ENCODE assay signal across 29 mouse cellular contexts in genomic region chr13:56316930-56317329, GRCm38 (mm10). TPM values are rescaled to one million over a fixed set of nuclear protein-coding genes. Genes with fewer than 3 reads are reported as not detected.
DNase-seq lines count a peak whose midpoint lies in the region; ATAC-seq and TF ChIP-seq lines count a peak whose summit lies in the region.
"Had no signal": no experiment of that assay in that cellular context is flagged by ENCODE, and none has a peak within 500 bp of the region (broad histone marks: within the 10 kb centered on the region; RNA-seq: fewer than 3 reads in every experiment).

No protein-coding gene starts in this region.

- H3K9me3 ChIP-seq in embryonic facial prominence, embryonic 13.5 days = no peaks in the 10 kb centered on the region
- no peaks in the 10 kb centered on the region for H3K9me3 ChIP-seq in embryonic facial prominence, embryonic 10.5 days
- H3K9me3 ChIP-seq: forebrain, embryonic 15.5 days; heart, embryonic 15.5 days; kidney, embryonic 15.5 days; limb, embryonic 15.5 days; liver, embryonic 13.5 days; midbrain, embryonic 13.5 days; stomach, embryonic 15.5 days had no signal

- no peak for DNase-seq in embryonic facial prominence, embryonic 10.5 days (ENCODE audit: low spot score)
- no peak for DNase-seq in left cerebral cortex, adult 2 months (ENCODE audit: extremely low spot score in 1 of 2, low spot score in 2 of 2)
- DNase-seq in left cerebral cortex, postnatal 10 days (ENCODE audit: extremely low spot score in 1 of 2, low spot score in 2 of 2) = no peak
- peak; percentile 40 to 45 for DNase-seq in right cerebral cortex, adult 2 months (ENCODE audit: low spot score in 2 of 2)
- no peak for DNase-seq in right cerebral cortex, postnatal 14 days
- DNase-seq: adrenal gland, adult 2 months; adrenal gland, postnatal 36 days; cerebellum, adult 8-10 months; cerebellum, postnatal 25 days; kidney, adult 18-20 months; kidney, postnatal 25 days; liver, embryonic 13.5 days; lung, adult 18-20 months; lung, postnatal 4 days; thymus, postnatal 14 days had no signal

- H3K4me3 ChIP-seq in embryonic facial prominence, embryonic 13.5 days = no peak overlapping the region
- H3K4me3 ChIP-seq in embryonic facial prominence, embryonic 10.5 days = no peak overlapping the region
- H3K4me3 ChIP-seq in left cerebral cortex, adult 2 months = no peak overlapping the region
- H3K4me3 ChIP-seq: forebrain, embryonic 15.5 days; heart, embryonic 15.5 days; kidney, embryonic 15.5 days; limb, embryonic 15.5 days; liver, embryonic 13.5 days; megakaryocyte, embryonic 14.5 days; midbrain, embryonic 13.5 days; stomach, embryonic 15.5 days had no signal

- H3K9ac ChIP-seq in embryonic facial prominence, embryonic 13.5 days = no peak overlapping the region
- H3K9ac ChIP-seq: forebrain, embryonic 15.5 days; heart, embryonic 15.5 days; kidney, embryonic 15.5 days; limb, embryonic 15.5 days; liver, embryonic 13.5 days; midbrain, embryonic 13.5 days; stomach, embryonic 15.5 days had no signal

- H3K27me3 ChIP-seq in embryonic facial prominence, embryonic 13.5 days = no peaks in the 10 kb centered on the region
- peaks cover 8% of the 10 kb centered on the region; the same call in 1 of the 2 replicates for H3K27me3 ChIP-seq in embryonic facial prominence, embryonic 10.5 days (replicated peaks; ENCODE audit: low read depth, poor library complexity, severe bottlenecking)
- H3K27me3 ChIP-seq: forebrain, embryonic 15.5 days; heart, embryonic 15.5 days; kidney, embryonic 15.5 days; limb, embryonic 15.5 days; liver, embryonic 13.5 days; stomach, embryonic 15.5 days had no signal

- H3K27ac ChIP-seq in embryonic facial prominence, embryonic 13.5 days = 0 out of 2 replicates have a peak overlapping the region, but pooled peaks have one; percentile 39
- no peak overlapping the region for H3K27ac ChIP-seq in embryonic facial prominence, embryonic 10.5 days (replicated peaks)
- 0 out of 2 replicates have a peak overlapping the region, but pooled peaks have one; percentile 26 for H3K27ac ChIP-seq in left cerebral cortex, adult 2 months
- H3K27ac ChIP-seq: forebrain, embryonic 15.5 days; heart, embryonic 15.5 days; kidney, embryonic 15.5 days; limb, embryonic 15.5 days; liver, embryonic 13.5 days; midbrain, embryonic 13.5 days; stomach, embryonic 15.5 days had no signal

- intact Hi-C loops in left cerebral cortex, adult 2 months (cut with DNase I) = loop anchor here (2.0 kb wide), 1 partner anchor 32 kb away; no protein-coding TSS in a partner anchor
- intact Hi-C loops in left cerebral cortex, postnatal 10 days (cut with DNase I) = no loop called here

- H3K4me2 ChIP-seq in embryonic facial prominence, embryonic 13.5 days = no peak overlapping the region
- H3K4me2 ChIP-seq: forebrain, embryonic 15.5 days; heart, embryonic 15.5 days; kidney, embryonic 15.5 days; limb, embryonic 15.5 days; liver, embryonic 13.5 days; midbrain, embryonic 13.5 days; stomach, embryonic 15.5 days had no signal

- peaks cover 28% of the 10 kb centered on the region for H3K4me1 ChIP-seq in embryonic facial prominence, embryonic 13.5 days
- peaks cover 22% of the 10 kb centered on the region for H3K4me1 ChIP-seq in embryonic facial prominence, embryonic 10.5 days
- H3K4me1 ChIP-seq: liver, embryonic 13.5 days; megakaryocyte, embryonic 14.5 days had no signal

- TF ChIP-seq CTCF in left cerebral cortex, adult 2 months (IDR thresholded peaks at IDR 0.05) = no peak

- ATAC-seq in embryonic facial prominence, embryonic 13.5 days (ENCODE audit: insufficient number of reproducible peaks, insufficient read depth, low FRiP score, low TSS enrichment, low read depth) = no peak
- ATAC-seq in granulocyte monocyte progenitor cell, adult 5-6 weeks (replicated peaks; ENCODE audit: poor library complexity, severe bottlenecking) = no peak
- ATAC-seq: activated CD4-positive, CD25-positive, alpha-beta regulatory T cell, adult 4 months; forebrain, embryonic 15.5 days; hindbrain, embryonic 16.5 days; lung, postnatal 0 days; midbrain, embryonic 13.5 days had no signal

- no peaks in the 10 kb centered on the region for H3K36me3 ChIP-seq in embryonic facial prominence, embryonic 13.5 days
- H3K36me3 ChIP-seq in embryonic facial prominence, embryonic 10.5 days (replicated peaks) = no peaks in the 10 kb centered on the region
- H3K36me3 ChIP-seq: forebrain, embryonic 15.5 days; heart, embryonic 15.5 days; kidney, embryonic 15.5 days; limb, embryonic 15.5 days; liver, embryonic 13.5 days; midbrain, embryonic 13.5 days; stomach, embryonic 15.5 days had no signal

- WGBS in embryonic facial prominence, embryonic 13.5 days = 49% methylated on average over 4 of the region's 4 CpGs
- 77% methylated on average over 4 of the region's 4 CpGs for WGBS in embryonic facial prominence, embryonic 10.5 days

RNA-seq across cellular contexts. Expression of gene Cxcl14, which starts 20.6 kb away (rescaled TPM):
- 589 and 679 TPM in 2 replicates for polyA plus RNA-seq in embryonic facial prominence, embryonic 13.5 days (2015; fragmentation: Nextera tagmentation; extraction: Ambion mirVana)
- 23.8 and 40.2 TPM in 2 replicates for polyA plus RNA-seq in embryonic facial prominence, embryonic 10.5 days (2016; fragmentation: Nextera tagmentation; extraction: Ambion mirVana)
- total RNA-seq in left cerebral cortex, adult 2 months (2021) = 100 to 1,000 TPM; 135 to 143 TPM
- total RNA-seq in left cerebral cortex, postnatal 10 days (2021) = 100 to 1,000 TPM in 1 of 2 experiments, 10 to 100 TPM in 1; 99.1 to 109 TPM
- total RNA-seq in granulocyte monocyte progenitor cell, adult 5-6 weeks (2014; fragmentation: Nextera tagmentation) = 0.85 TPM in 1 of 2 replicates, not detected in the other
- total RNA-seq in granulocyte monocyte progenitor cell, adult 5-6 weeks (2017) = not detected in 2 replicates
- total RNA-seq: CH12.LX; monocyte, adult 5-6 weeks had no signal
- polyA plus RNA-seq: activated CD4-positive, CD25-positive, alpha-beta regulatory T cell, adult 4 months had no signal

Comparison
In these comparisons a context has a peak if more than half of its experiments do, and no peak if none do; other contexts are left out.
1. DNase-seq: peak in right cerebral cortex, adult 2 months (2 of 2); none in embryonic facial prominence, embryonic 10.5 days (single experiment), left cerebral cortex, adult 2 months (0 of 2), left cerebral cortex, postnatal 10 days (0 of 2) and right cerebral cortex, postnatal 14 days (single experiment).
2. RNA of gene Cxcl14, which starts 20.6 kb away (total RNA-seq): 135 to 143 TPM in left cerebral cortex, adult 2 months and 99.1 to 109 TPM in left cerebral cortex, postnatal 10 days; 0.85 TPM in granulocyte monocyte progenitor cell, adult 5-6 weeks; every median in the first group is over 10 times any median in the second.